Mouse (Mus musculus) lung, postnatal 0 days (tissue): ENCODE results near the gene Ap5z1.

Source experiments
- CTCF ChIP-seq: IDR thresholded peaks from 2 replicates; pipeline ENCODE4 v1.5.1; 2016; ENCODE audit warnings: antibody characterized with exemption, mild to moderate bottlenecking
- EP300 ChIP-seq: IDR thresholded peaks from 2 replicates; pipeline ENCODE4 v1.6.1; 2016; ENCODE audit warnings: antibody characterized with exemption, mild to moderate bottlenecking, control low read depth

- TF ChIP-seq CTCF = no peak
- TF ChIP-seq EP300 = no peak
Measured at GRCm38 (mm10) chr5:142461942-142462640, 1.7 kb upstream of the Ap5z1 start.
